Comparison of ENCODE assay signal across 8 mouse cellular contexts in the genomic region with DNA sequence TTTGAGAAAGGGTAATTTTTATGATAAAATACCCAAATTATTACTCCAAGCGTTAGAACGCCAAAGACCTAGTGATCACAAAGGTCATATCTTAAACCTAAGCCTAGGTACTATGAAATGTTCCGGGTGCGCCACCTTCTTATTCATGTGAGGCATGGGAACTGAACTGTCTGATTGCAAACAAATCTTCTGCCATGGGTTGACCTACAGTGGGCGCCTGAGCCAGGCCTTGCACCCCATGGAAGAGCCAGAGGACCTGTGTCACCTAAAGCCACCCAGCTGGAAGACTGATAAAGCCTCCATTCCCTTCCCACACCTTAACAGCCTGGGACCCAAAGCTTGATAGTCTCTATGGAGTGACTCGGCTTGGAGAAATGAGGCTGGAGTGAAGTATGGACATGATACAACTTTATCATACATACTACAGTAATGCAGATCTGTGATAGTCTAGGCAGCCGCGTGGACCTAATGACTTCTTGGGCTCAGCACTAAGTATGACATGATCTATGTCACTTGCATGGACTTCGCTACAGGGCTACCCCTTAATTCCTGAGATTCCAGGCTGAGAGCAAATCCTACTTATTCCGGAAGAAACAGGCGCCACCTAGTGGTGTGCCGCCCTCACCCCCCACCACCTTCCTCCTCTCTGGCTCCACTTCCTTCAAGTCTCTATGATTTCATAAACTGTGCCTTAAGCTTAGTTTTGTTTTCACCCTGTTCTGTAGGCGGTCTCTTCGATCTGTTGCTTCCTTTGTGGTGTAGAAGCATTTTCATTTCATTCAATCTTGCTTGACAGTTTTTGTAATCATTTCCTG. TPM values are rescaled to one million over a fixed set of nuclear protein-coding genes. Genes with fewer than 3 reads are reported as not detected.
DNase-seq lines count a peak whose midpoint lies in the region; ATAC-seq and TF ChIP-seq lines count a peak whose summit lies in the region.

No protein-coding gene starts in this region.

- peak overlapping the region; percentile 10 for H3K4me3 ChIP-seq in bone marrow, adult 2 months (replicated peaks; ENCODE audit: control insufficient read depth, low read depth, low read length)
- peak overlapping the region; percentile 91 for H3K4me3 ChIP-seq in erythroblast, embryonic 14.5 days (replicated peaks)
- H3K4me3 ChIP-seq in heart, embryonic 14.5 days (ENCODE audit: control insufficient read depth in 1 of 2, insufficient read depth in 1 of 2, low read depth in 1 of 2, low read length in 2 of 2): peak overlapping the region in 1 of 2 experiments; percentile 94; a peak in 1 of 4 replicates
- H3K4me3 ChIP-seq in liver, embryonic 15.5 days (replicated peaks): peak overlapping the region; percentile 90
- peak overlapping the region; percentile 79; the same call in 1 of the 2 replicates for H3K4me3 ChIP-seq in neural tube, embryonic 11.5 days (ENCODE audit: low read depth, low read length)

- peak overlapping the region; percentile 89 for H3K4me2 ChIP-seq in heart, embryonic 14.5 days (ENCODE audit: low read length)
- H3K4me2 ChIP-seq in liver, embryonic 15.5 days: peak overlapping the region; percentile 94
- H3K4me2 ChIP-seq in neural tube, embryonic 11.5 days (ENCODE audit: low read depth): no peak overlapping the region

- no peaks in the 10 kb centered on the region for H3K9me3 ChIP-seq in erythroblast, embryonic 14.5 days (ENCODE audit: control insufficient read depth, low read length)
- H3K9me3 ChIP-seq in heart, embryonic 14.5 days (ENCODE audit: control insufficient read depth, low read length): no peaks in the 10 kb centered on the region
- H3K9me3 ChIP-seq in liver, embryonic 15.5 days (replicated peaks): no peaks in the 10 kb centered on the region
- H3K9me3 ChIP-seq in neural tube, embryonic 11.5 days (ENCODE audit: control insufficient read depth, low read length): no peaks in the 10 kb centered on the region

- ATAC-seq in heart, embryonic 14.5 days (ENCODE audit: insufficient number of reproducible peaks, insufficient read depth, low FRiP score, low read depth): no peak
- ATAC-seq in liver, embryonic 15.5 days (ENCODE audit: insufficient read depth): no peak
- no peak for ATAC-seq in neural tube, embryonic 11.5 days (ENCODE audit: insufficient read depth, low FRiP score, low TSS enrichment)

- H3K4me1 ChIP-seq in bone marrow, adult 2 months (ENCODE audit: control insufficient read depth, insufficient read depth, low read length): peaks cover 3% of the 10 kb centered on the region
- H3K4me1 ChIP-seq in erythroblast, embryonic 14.5 days (ENCODE audit: control insufficient read depth): peaks cover 48% of the 10 kb centered on the region
- peaks cover 3 to 26% of the 10 kb centered on the region in 2 experiments for H3K4me1 ChIP-seq in heart, embryonic 14.5 days (ENCODE audit: control insufficient read depth in 2 of 2, insufficient read depth in 2 of 2, low read length in 2 of 2)
- H3K4me1 ChIP-seq in liver, embryonic 15.5 days (replicated peaks): peaks cover 41% of the 10 kb centered on the region
- H3K4me1 ChIP-seq in neural tube, embryonic 11.5 days (ENCODE audit: control insufficient read depth, insufficient read depth, low read length): peaks cover 3% of the 10 kb centered on the region; the same call in 1 of the 2 replicates

- DNase-seq in CD4-positive helper T cell, adult 2 months (ENCODE audit: low read depth, low spot score): peak; percentile 85
- DNase-seq in kidney, postnatal 14 days: peak; percentile 82
- peak; percentile 75 for DNase-seq in neural tube, embryonic 11.5 days (ENCODE audit: low spot score)
- peak; percentile 41 to 46 for DNase-seq in thymus, adult 18-20 months

- WGBS in bone marrow, adult 2 months: 22% methylated on average over 14 of the region's 14 CpGs
- 36% methylated on average over 14 of the region's 14 CpGs for WGBS in heart, embryonic 14.5 days
- WGBS in liver, embryonic 15.5 days (ENCODE audit: insufficient replicate concordance): 22% methylated on average over 14 of the region's 14 CpGs
- 53% methylated on average over 14 of the region's 14 CpGs for WGBS in neural tube, embryonic 11.5 days

- H3K27ac ChIP-seq in bone marrow, adult 2 months (ENCODE audit: control insufficient read depth, insufficient read depth, low read depth, low read length, poor library complexity): no peak overlapping the region
- H3K27ac ChIP-seq in heart, embryonic 14.5 days (replicated peaks in 1 of 2; ENCODE audit: control insufficient read depth in 1 of 2, insufficient read depth in 1 of 2, low read depth in 2 of 2, low read length in 2 of 2): peak overlapping the region; percentile 29 to 93
- no peak overlapping the region for H3K27ac ChIP-seq in liver, embryonic 15.5 days (replicated peaks)
- no peak overlapping the region for H3K27ac ChIP-seq in neural tube, embryonic 11.5 days (ENCODE audit: low read depth, low read length)

- peaks cover 13% of the 10 kb centered on the region for H3K27me3 ChIP-seq in erythroblast, embryonic 14.5 days (ENCODE audit: control insufficient read depth)
- no peaks in the 10 kb centered on the region for H3K27me3 ChIP-seq in heart, embryonic 14.5 days (ENCODE audit: control insufficient read depth, insufficient read depth, low read length)
- no peaks in the 10 kb centered on the region; the same call in 1 of the 2 replicates for H3K27me3 ChIP-seq in liver, embryonic 15.5 days
- H3K27me3 ChIP-seq in neural tube, embryonic 11.5 days (ENCODE audit: control insufficient read depth, insufficient read depth, low read length): no peaks in the 10 kb centered on the region

- no peak for TF ChIP-seq POLR2A in bone marrow, adult 2 months (IDR thresholded peaks at IDR 0.05; ENCODE audit: borderline replicate concordance, control insufficient read depth, low read depth, low read length)

- peaks cover 2% of the 10 kb centered on the region; the same call in 1 of the 2 replicates for H3K36me3 ChIP-seq in erythroblast, embryonic 14.5 days (ENCODE audit: control insufficient read depth)
- H3K36me3 ChIP-seq in heart, embryonic 14.5 days (ENCODE audit: control insufficient read depth, insufficient read depth, low read length): no peaks in the 10 kb centered on the region
- no peaks in the 10 kb centered on the region for H3K36me3 ChIP-seq in liver, embryonic 15.5 days (replicated peaks)
- H3K36me3 ChIP-seq in neural tube, embryonic 11.5 days (ENCODE audit: control insufficient read depth, insufficient read depth, low read length): no peaks in the 10 kb centered on the region

- H3K9ac ChIP-seq in heart, embryonic 14.5 days (ENCODE audit: low read length): no peak overlapping the region; the same call in 1 of the 2 replicates
- peak overlapping the region; percentile 88 for H3K9ac ChIP-seq in liver, embryonic 15.5 days
- no peak overlapping the region for H3K9ac ChIP-seq in neural tube, embryonic 11.5 days (ENCODE audit: low read length)

- TF ChIP-seq CTCF in bone marrow, adult 2 months (IDR thresholded peaks at IDR 0.05; ENCODE audit: control insufficient read depth, insufficient read depth, low read length): peak; percentile 70

RNA-seq across cellular contexts. Expression of a gene that starts 1.0 kb away (rescaled TPM):
- polyA plus RNA-seq in bone marrow, adult 2 months (2011; ENCODE audit: insufficient read depth, insufficient read length, low replicate concordance, missing spikeins): 7.9 and 9.2 TPM in 2 replicates
- polyA plus RNA-seq in erythroblast, embryonic 14.5 days (2012): 0.31 and 0.51 TPM in 2 replicates
- polyA plus RNA-seq in heart, embryonic 14.5 days (2014; fragmentation: Nextera tagmentation; extraction: Ambion mirVana): 11.4 and 16.3 TPM in 2 replicates
- polyA plus RNA-seq in liver, embryonic 15.5 days (2015; fragmentation: Nextera tagmentation; extraction: Ambion mirVana): 4.4 and 4.5 TPM in 2 replicates
- 8.6 and 12.2 TPM in 2 replicates for polyA plus RNA-seq in neural tube, embryonic 11.5 days (2014; fragmentation: Nextera tagmentation; extraction: Ambion mirVana)

Comparison
In these comparisons a context has a peak if more than half of its experiments do, and no peak if none do; other contexts are left out.
1. H3K27ac ChIP-seq: peak in heart, embryonic 14.5 days (2 of 2); none in bone marrow, adult 2 months (single experiment), liver, embryonic 15.5 days (single experiment) and neural tube, embryonic 11.5 days (single experiment).
2. Peak in every context shown above with its lines, with median percentiles within 50 percentile points of each other: DNase-seq.